Mouse (Mus musculus): ENCODE measurements at regions not wholly inside any gene's neighbourhood (a gene's known extent, or its start where the extent isn't known, plus 50 kb on each side); places are given as distances from the start of the nearest gene placed in this dataset.

GRCm38 (mm10) chr9:115805224-115805623 lies 104.0 kb upstream of the Gadl1 start:
- TF ChIP-seq CTCF (IDR thresholded peaks at IDR 0.05; ENCODE audit: low read depth) = no peak
- TF ChIP-seq EP300 (IDR thresholded peaks at IDR 0.05; ENCODE audit: low read depth) = no peak
